Mouse (Mus musculus) olfactory bulb, adult 2 months (tissue): ENCODE results near the gene Smim12. TPM values are rescaled to one million over a fixed set of nuclear protein-coding genes. Genes with fewer than 3 reads are reported as not detected.

Experiments
- H3K27ac ChIP-seq: fragments of 200-500 bp; 2 replicates; pipeline ENCODE4 v1.5.1; 2012; ENCODE audit warnings: low read depth, low read length; ENCODE audit not compliant: insufficient read depth
- H3K4me1 ChIP-seq: fragments of 200-500 bp; 2 replicates; pipeline ENCODE4 v1.6.1; 2012; ENCODE audit warnings: low read length; ENCODE audit not compliant: control insufficient read depth, insufficient read depth
- H3K4me3 ChIP-seq: fragments of 200-500 bp; 2 replicates; pipeline ENCODE4 v1.5.1; 2012; ENCODE audit warnings: mild to moderate bottlenecking, low read depth, low read length, moderate library complexity; ENCODE audit not compliant: insufficient read depth
- CTCF ChIP-seq: fragments of 200-500 bp; IDR thresholded peaks from 2 replicates; pipeline ENCODE4 v1.5.1; 2012; ENCODE audit warnings: low read depth, mild to moderate bottlenecking, low read length, moderate library complexity; ENCODE audit not compliant: insufficient read depth
- POLR2A ChIP-seq: fragments of 200-500 bp; IDR thresholded peaks from 2 replicates; pipeline ENCODE4 v1.6.1; 2012; ENCODE audit warnings: mild to moderate bottlenecking, low read depth, low read length, moderate library complexity; ENCODE audit not compliant: insufficient read depth
- WGBS: fragments of 180-500 bp; shearing (Covaris S2); methylation state at CpG from one replicate; pipeline ENCODE4 v1.1.7; 2018; 5-methylcytosine and 5-hydroxymethylcytosine counted together
- polyA plus RNA-seq: library from polyadenylated mRNA; stranded (reverse); fragments of >200 nt; gene quantifications from 2 replicates; pipeline ENCODE4 v1.2.4, GENCODE M21; 2012; ENCODE audit warnings: low replicate concordance; ENCODE audit not compliant: missing spikeins, insufficient read depth, insufficient read length

Smim12 gene
- not detected in 2 replicates for polyA plus RNA-seq

DNA sequence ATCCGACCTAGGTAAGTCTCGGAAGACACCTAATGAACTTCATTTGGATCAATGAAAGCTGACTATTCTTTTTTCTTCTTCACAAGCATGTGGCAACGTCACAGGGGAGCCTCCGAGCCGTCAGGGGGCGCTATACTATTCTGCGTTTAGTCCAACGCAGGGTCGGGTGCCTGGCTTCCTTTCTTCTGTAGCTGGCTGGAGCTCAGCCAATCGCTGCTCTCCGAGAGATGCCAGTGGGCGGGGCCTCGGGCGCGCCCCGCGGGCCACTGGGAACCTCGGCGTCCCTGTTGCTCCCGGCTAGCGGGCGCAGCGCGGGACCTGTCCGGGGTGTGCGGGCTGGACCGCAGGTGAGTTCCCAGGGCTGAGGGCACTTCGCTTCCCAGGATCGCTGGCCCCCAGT is at the start of gene Smim12:
Gene Smim12 (plus strand): TSS at position 233 of the 400 bp plus-strand sequence.
- no peak within 1 kb of the TSS for H3K27ac ChIP-seq
- TF ChIP-seq POLR2A: peak; percentile 84
- peak; percentile 83 for TF ChIP-seq CTCF
- H3K4me1 ChIP-seq: peaks cover 8% of the 10 kb centered on the region; the same call in 1 of the 2 replicates
- H3K4me3 ChIP-seq: peak within 1 kb of the TSS; percentile 69
- under 1% methylated on average over 29 of the region's 29 CpGs for whole genome bisulfite sequencing

DNA sequence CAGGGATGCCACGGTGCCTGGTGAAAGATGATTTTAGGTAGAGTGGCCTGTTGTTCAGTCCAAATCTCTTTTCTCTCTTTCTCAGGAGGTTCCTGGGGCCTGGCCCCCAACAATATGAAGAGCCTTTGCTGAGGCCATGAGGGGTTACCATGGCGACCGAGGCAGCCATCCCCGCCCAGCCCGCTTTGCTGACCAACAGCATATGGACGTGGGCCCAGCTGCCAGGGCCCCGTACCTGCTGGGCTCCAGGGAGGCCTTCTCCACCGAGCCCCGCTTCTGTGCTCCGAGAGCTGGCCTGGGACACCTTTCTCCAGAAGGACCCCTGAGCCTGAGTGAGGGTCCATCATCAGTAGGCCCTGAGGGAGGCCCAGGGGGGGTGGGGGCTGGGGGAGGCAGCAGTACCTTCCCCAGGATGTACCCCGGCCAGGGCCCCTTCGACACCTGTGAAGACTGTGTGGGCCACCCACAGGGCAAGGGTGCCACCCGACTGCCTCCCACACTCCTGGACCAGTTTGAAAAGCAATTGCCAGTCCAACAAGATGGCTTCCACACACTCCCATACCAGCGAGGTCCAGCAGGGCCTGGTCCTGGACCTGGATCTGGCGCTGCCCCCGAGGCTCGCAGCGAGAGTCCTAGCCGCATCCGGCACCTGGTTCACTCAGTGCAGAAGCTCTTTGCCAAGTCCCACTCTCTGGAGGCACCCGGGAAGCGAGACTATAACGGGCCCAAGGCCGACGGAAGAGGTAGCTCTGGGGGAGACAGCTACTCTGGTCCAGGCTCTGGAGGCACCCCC is 48.9 kb upstream of the Smim12 start:
- H3K27ac ChIP-seq: no peak overlapping the region
- H3K4me1 ChIP-seq: peaks cover 62% of the 10 kb centered on the region
- 88% methylated on average over 25 of the region's 25 CpGs for WGBS
- TF ChIP-seq CTCF (no peak), POLR2A (no peak)
- no peak overlapping the region for H3K4me3 ChIP-seq

DNA sequence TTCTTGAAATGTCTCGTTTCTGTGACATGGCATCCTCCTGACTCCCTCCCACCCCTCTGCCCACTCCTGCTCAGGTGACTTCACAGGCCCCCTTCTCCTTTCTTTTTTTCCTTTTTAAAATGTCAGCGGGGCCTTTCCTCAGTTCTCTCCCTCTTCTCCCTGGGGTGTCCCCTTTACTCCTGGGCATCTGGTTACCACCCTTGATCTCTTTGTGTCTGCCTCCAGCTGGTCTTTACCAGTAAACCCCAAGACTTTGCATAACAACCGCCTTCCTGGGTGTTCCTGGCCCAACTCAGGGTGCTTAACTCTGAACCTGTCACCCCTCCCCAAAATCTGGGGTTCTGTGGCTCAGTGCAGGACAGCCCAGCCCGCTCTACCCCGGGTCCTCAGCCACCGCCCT is 45.0 kb upstream of the Smim12 start:
- 30% methylated on average over 6 of the region's 6 CpGs for WGBS
- Histone ChIP-seq H3K4me3 (no peak overlapping the region), H3K27ac (peak overlapping the region; percentile 81; the same call in 1 of the 2 replicates), H3K4me1 (peaks cover 67% of the 10 kb centered on the region)
- TF ChIP-seq CTCF: no peak
- TF ChIP-seq POLR2A: no peak

DNA sequence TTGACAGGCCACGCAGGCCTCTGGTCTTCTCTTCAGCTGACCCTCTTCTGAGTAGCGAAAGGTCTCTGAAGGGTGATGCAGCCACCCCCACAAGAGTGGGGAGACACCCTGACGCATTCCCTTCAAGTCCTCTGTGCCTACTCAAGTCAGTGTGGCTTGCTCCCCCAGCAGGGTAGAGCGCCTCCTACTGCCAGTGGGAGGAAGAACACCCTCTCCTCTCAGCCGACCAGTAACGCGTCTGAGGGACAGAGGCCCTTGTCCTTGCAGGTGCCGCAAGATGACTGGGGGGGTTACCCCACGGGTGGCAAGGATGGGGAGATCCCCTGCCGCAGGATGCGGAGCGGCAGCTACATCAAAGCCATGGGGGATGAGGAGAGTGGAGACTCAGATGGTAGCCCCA is 44.2 kb upstream of the Smim12 start:
- no peak for TF ChIP-seq POLR2A
- TF ChIP-seq CTCF: peak; percentile 54
- H3K4me1 ChIP-seq: peaks cover 62% of the 10 kb centered on the region
- 59% methylated on average over 12 of the region's 12 CpGs for WGBS
- no peak overlapping the region for H3K4me3 ChIP-seq
- peak overlapping the region; percentile 81 for H3K27ac ChIP-seq

DNA sequence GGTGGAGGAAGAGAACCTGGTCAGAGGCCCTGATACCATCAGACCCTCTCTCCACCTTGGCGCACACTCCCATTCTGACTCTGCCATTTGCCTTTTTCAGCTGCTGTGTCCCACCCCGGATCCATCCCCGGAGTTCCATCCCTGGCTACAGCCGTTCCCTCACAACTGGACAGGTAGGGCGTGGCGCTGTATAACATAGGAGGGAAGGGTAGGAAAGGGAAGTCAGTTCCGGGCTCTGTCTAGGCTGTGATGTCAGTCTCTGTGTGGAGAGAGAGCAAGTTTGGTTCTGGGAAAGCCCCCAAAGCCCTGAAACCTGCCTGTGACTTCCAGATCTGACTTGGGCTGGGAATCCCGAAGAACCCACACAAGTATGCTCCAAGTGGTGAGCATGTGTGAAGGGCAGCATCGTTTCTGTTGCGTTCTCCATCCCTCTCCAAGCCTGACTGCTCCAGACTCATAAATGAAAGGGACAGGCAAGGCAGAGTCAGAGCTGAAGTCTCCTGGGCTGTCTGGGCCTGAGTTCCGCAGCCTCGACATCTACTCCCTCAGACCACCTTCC is 43.3 kb upstream of the Smim12 start:
- H3K27ac ChIP-seq: peak overlapping the region; percentile 22; the same call in 1 of the 2 replicates
- peaks cover 58% of the 10 kb centered on the region for H3K4me1 ChIP-seq
- no peak overlapping the region for H3K4me3 ChIP-seq
- TF ChIP-seq CTCF (no peak), POLR2A (no peak)
- 86% methylated on average over 12 of the region's 12 CpGs for whole genome bisulfite sequencing

DNA sequence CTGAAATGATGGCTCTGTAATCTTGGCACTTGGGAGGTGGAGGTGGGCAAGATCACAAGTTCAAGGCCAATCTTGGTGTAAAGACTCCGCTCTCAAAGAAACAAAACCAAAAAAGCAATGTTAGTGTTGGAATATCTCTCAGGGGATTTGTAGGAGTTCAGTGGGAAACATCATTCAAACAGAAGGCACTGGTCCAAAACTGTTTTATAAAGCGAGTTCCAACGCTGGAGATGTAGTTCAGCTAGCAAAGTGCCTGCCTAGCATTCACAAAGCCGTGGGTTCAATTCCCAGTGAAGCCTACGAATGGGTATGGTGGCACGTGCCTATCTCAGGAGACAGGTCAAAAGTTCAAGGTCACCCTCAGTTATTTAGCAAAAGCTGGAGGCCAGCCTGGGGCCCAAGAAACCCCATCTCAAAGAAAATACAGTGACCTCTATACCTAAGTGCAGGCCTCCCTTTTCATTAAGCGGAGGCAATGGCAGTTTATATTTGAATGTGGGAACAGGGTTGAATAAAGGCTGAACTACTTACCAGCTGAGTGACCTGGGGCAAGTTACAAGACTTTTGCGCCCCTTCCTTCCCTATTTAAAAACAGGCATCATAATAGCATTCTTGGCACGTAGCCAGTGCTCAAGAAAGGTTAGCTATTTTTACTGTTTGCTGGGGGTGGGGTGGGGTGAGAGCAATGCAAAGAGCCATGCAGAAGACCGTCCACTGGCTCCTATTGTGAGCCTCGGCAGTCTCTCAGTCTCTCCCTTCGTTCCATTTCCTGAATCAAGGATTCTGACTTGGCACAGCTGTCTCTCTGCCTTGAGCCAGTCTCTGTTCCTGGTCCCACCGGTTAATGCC is 42.6 kb upstream of the Smim12 start:
- Histone ChIP-seq H3K4me3 (no peak overlapping the region), H3K27ac (peak overlapping the region; percentile 22; the same call in 1 of the 2 replicates), H3K4me1 (peaks cover 51% of the 10 kb centered on the region)
- 49% methylated on average over 13 of the region's 13 CpGs for WGBS
- TF ChIP-seq POLR2A (no peak), CTCF (no peak)

DNA sequence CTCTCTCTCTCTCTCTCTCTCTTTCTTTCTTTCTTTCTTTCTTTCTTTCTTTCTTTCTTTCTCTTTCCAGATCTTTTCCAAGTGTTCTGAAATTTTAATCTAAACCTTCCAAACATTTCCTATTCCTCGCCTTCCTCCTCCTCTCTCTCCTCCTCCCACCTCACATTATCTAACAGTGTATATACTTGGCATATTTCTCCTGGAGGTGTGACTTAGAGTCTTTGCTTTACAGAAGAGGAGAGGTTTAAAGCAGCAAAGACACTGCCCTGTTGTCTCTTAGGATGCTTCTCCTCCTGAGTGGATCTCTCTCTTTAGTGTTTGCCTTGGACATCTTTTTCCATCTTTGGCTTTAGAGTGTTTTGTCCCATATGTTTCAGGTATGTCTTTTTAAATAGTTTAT is 40.5 kb upstream of the Smim12 start:
- 44% methylated on average over 1 of the region's 1 CpGs for WGBS
- peaks cover 38% of the 10 kb centered on the region for H3K4me1 ChIP-seq
- H3K4me3 ChIP-seq: no peak overlapping the region
- H3K27ac ChIP-seq: no peak overlapping the region; the same call in 1 of the 2 replicates
- TF ChIP-seq CTCF: no peak
- no peak for TF ChIP-seq POLR2A

DNA sequence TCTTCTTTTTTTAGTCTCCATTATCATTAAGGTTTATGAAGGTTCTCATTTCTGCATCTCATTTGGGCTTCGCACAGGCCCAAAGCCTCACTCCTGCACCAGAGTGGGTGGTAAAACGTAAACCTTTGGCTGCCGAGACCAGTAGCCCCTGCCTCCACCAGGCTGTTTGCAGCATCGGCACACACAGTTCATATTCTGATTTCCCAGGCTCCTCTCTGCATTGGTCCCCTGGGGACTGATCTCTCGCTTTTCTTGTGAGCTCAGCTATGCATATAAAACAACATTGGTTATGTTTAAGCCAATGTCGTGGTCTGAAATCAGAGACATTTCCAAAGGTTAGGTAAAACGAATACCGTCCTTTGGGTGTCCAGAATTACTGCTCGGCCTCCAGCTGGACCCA is 32.3 kb upstream of the Smim12 start:
- 70% methylated on average over 9 of the region's 9 CpGs for WGBS
- TF ChIP-seq POLR2A: no peak
- no peak for TF ChIP-seq CTCF
- H3K4me1 ChIP-seq: peaks cover 18% of the 10 kb centered on the region
- no peak overlapping the region for H3K4me3 ChIP-seq
- no peak overlapping the region for H3K27ac ChIP-seq

DNA sequence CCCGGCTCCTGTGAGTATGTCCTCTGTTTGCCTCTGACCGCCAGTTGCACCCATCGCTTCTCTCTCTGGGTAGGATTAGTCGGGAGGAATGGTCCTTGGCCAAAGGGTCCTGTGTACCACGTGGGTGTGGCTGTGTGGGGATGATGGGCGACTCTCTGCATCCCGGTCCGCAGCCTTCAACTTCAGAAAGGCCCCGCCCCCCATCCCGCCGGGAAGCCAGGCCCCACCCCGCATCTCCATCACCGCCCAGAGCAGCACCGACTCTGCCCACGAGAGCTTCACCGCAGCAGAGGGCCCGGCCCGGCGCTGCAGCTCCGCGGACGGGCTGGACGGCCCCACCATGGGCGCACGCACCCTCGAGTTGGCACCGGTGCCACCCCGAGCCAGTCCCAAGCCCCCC is 29.1 kb upstream of the Smim12 start:
- 38% methylated on average over 28 of the region's 28 CpGs for WGBS
- Histone ChIP-seq H3K4me3 (no peak overlapping the region), H3K27ac (no peak overlapping the region), H3K4me1 (peaks cover 23% of the 10 kb centered on the region)
- TF ChIP-seq POLR2A (no peak), CTCF (no peak)
